Mouse (Mus musculus): ENCODE results near the gene Tmem30b.
"Not testable (repeated sequence)": the region's sequence is repeated elsewhere in the genome, so short reads cannot be mapped to it uniquely, and the experiment has no call there.

Gene Tmem30b

DNA sequence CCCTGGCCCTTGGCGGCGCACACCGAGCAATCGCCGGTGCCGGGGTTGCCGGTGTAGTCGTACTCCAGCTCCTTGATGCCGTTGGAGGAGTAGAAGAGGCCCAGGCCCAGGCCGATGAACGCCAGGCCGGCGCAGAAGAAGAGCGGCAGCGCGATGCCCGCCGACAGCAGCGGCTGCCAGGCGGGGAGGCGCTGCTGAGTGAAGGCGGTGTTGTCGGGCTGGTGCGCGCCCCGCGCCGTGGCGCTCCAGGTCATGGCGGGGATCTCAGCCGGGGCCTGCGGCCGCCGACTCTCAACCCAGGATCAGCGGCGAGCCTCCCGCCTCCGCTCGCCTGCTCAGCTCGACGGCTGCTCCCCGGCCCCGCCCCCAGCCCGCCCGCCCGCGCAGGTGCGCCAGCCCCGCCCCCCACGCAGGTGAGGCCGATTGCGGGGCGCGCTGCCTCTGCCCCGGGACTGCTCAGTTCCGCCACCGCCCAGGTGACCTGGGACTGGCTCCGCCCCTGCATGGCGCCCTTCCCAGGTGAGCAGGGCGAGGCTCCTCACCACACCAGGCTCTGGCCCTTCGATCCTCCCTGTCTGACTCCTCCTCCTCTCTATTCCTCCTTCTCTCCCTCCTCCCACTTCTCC lies at the start of gene Tmem30b:
TSS of gene Tmem30b (minus strand) at position 307 of the 626 bp plus-strand sequence.
- DNase-seq (ENCODE audit: low spot score in 2 of 2) = no peak

DNA sequence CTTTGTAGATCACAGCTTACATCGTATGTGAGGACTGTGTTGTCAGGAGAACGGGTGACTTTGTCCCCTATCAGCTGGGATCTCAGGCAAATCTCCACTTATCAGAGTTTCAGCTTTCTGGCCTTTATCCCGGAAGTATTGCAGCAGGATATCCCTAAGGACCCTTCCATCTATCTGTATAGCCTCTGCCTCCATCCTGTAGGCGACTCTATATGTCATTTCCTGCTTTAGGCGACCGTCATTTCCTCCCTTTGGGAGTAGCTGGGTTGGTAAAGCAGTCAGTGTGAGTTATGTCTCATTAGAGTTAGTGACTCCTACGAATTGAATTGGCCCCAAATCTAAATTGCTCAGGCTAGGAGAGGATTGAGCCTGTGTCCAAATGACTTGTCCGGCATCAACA lies 49.0 kb upstream of the Tmem30b start:
- no peak for DNase-seq (ENCODE audit: low spot score in 2 of 2)

DNA sequence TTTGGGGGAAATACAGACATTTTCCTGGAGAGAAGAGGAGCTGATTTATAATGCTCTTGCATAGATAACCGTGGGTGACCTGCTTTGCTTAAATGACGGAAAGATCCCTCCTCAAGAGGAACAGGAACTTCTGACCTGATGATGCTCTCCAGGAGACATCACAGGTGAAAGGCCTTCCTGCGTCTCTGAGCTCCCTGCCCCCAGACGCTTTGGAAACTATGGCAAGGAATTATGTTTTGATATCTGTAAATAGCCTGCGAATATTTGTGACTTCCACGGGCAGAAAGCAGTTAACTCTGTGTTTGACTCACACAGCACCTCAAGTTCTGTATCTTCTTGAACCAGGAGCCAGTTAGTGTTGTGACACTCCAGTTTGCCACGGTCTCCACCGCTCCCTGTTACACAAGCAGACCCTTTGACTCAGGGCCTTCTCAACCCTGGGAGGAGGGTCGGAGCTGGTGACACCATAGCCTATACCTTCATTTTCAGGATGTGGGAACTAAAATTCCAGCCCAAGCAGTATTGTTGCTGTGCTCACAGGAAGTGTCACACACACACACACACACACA lies 48.1 kb upstream of the Tmem30b start:
- DNase-seq (ENCODE audit: low spot score in 2 of 2) = no peak

DNA sequence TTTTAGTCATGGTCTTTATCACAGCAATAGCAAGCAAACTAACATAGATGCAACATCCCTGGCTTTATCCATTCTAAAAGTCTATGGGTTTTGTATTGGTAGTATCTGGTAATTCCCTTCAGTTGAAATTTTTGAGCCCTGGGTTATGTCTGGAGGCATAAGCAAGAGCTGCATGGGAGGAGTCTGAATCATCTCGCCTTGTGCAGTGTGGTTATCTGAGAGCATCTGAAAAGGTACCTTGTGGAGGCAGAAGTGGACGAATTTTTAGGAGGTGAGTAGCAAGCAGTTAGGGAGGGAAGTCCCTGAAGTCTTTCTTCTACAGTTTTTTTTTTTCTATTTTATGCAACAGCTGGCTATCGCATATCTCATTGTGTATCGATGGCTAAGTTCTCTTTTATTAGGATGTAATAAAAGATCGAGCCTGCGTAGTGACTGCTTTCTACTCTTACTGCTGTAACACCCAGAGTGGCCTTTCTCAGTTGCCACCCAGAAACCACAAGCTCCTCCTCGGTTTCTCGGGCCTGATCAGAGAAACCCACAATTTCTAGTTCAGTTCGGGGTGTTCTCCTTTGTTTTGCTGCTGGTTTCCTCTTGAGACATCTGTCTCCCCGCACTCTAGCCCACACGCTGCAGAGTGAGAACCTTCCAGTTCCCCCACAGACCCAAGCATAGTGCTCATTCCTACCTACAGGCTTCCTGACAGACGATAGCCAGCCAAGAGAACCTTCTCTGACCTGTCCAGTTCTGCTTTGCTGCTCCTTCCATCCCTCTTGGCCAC lies 47.0 kb upstream of the Tmem30b start:
- DNase-seq (ENCODE audit: low spot score in 2 of 2) = peak in 1 of 2 experiments; percentile 23

DNA sequence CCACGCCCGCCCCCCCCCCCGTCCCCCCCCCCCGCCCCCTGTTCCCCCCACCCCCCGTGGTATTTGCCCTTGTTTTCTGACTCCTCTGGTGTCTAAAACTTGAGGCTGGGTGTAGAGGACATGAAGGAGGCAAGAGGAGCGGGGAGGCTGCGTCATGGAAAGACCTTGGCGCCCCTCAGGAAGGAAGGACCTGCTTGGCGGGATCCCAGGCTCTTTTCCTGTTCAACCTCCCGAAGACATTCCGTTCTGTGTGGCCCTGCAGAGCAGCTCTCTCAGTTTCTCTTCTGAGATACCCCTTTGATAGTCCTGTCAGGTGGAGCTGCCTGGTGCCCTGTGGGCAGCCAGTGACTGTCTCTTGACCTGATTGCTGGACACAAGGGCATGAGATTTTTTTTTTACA lies 45.4 kb upstream of the Tmem30b start:
- no peak for DNase-seq (ENCODE audit: low spot score in 2 of 2)

DNA sequence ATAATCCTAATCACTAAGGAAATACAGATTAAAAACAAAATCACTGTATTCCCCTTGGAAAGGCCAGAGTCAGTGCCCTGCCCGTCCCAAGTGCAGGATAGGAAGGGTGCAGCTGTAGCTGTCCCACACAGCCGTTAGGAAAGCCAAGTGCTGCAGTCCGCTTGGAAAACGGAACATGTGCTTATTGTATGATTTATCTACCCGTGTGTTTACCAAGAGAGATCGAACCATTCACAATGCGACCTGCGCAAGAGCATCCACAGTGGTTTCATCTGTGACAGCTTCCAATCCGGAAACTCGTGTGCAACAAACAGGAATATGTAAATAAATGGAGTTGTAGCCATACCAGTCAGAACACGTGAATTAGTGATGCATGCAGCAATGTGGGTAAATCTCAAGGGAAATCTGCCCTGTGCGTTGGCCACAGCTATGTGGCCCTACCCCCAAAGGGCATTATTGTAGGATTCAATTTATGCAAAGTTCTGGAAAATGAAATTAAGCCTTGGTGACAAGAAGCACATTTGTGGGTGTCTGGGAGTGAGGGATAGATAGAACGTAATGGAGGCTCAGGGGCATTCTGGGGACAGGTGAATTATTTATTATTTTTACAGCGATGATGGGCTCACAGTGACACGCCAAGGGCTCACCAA lies 44.6 kb upstream of the Tmem30b start:
- DNase-seq (ENCODE audit: low spot score in 2 of 2) = no peak

DNA sequence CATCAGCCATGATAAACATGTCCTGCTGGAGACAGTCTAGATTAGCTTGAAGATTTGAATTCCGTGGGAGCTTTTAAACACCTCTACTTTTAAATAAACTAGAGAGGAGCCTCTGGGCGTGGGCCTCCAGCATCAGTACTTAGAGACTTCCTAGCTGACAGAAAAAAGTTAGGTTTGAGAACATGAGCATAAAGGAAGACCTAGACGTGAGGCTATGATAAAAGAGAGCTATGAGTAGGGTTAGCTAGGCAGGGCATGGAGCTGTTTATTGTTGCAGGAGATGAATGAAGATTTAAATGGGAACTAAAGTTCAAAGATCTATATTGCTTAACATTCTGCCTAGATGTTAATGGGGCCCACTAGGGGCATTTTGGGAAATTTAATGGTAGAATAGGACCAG lies 41.1 kb upstream of the Tmem30b start:
- DNase-seq (ENCODE audit: low spot score in 2 of 2) = no peak

DNA sequence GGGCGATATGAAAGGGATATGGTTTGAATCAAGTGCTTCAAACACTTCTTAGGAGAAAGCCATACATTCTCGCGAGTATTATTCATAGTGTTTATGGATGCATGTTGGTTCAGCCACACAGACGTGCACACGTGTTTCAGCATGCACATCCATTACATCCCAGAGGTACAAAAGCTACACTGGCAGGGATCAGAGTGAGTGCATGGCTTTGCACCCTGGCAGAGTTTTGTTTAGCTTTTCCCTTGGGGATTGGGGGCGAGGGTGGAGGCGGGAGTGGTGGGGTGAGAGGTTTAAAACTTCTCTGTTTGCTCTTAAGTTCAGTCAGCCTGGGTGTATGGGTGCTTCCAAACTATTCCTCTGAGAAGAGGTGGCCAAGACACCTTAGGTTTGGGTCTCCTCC lies 39.7 kb upstream of the Tmem30b start:
- DNase-seq (ENCODE audit: low spot score in 2 of 2) = no peak

DNA sequence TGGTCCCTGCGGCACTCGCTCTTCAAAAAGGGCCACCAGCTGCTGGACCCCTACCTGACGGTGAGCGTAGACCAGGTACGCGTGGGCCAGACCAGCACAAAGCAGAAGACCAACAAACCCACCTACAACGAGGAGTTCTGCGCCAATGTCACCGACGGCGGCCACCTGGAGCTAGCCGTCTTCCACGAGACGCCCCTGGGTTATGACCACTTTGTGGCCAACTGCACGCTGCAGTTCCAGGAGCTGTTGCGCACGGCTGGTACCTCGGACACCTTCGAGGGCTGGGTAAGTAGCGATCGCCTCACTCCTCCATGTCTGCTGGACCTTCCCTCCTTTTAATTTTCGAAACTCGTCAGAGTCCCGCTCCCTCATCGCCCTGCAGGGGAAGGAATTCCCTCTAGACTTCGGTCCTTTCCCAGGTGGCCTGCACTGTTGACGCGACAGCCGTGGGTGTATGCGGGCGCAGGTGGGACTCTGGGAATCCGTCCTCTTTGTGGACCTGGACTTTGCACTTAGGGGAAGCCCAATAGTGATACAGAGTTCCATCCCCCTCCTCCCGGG lies 39.1 kb upstream of the Tmem30b start:
- DNase-seq (ENCODE audit: low spot score in 2 of 2) = no peak

DNA sequence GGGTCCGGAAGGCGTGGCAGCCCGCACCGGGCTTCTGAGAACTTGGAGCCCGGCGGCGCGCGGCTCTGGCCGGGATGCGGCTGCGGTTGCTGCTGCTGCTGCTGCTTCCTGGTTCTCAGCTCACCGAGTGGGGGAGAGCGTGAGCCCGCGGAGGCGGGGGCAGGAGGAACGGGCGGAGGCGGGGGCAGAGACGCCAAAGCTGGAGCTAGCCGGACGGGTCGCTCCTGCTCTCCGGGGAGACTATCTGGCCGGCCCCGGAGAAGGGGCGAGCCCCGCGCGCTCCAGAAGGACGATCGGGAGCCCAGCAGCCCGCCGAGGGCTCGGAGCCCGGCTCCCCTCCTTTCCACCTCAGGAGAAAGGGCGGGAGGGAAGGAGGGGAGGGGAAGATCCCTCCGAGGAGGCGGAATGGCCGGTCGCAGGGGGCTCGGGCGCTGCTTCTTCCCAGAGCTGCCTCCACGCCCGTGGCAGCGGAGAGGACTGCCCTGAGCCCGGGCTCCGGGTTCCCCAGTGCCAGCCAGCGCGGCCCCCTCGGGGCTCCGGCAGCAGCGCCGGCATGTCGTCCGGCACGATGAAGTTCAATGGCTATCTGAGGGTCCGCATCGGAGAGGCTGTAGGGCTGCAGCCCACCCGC lies 38.5 kb upstream of the Tmem30b start, which contains the start of gene Prkch:
TSS of gene Prkch (plus strand) at position 187 of the 631 bp plus-strand sequence.
- peak; percentile 36 to 73 for DNase-seq (ENCODE audit: low spot score in 2 of 2)

DNA sequence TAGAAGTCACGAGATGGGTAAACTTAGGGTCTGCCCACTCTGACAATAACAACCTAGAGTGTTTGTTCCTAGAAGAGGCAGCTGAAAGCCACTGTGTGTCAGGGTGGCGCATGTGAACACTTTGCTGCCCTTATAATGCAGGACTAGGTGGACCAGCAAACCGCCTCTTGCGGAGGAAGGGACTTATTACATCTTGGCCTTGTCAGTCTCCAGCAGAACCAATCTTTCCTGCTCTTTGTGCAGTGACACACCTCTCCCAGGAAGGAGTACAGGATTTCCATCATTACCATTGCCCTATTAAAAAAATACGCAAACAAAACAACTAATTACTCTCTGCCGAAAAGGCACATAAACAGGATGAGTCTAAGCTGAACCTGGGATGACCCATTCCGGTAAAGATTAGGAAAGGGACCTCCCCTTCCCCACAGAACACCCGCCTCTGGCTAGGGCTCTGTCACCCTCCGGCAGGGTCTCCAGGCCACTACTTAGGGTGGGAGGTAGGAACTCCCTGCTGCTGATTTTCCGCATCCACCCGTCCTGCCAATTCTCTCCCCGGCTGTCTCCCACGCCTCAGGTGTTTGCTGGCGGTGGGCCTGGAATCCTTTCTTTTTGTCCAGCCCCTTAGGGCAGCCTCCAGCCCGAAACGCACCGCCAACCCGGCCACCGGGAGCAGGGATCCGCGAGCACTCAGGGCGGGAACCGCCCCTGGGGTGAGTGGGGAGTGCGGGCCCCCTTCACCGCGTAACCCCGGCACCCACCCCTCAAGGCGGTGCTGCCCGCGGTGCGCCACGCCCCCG lies 37.8 kb upstream of the Tmem30b start:
- DNase-seq (ENCODE audit: low spot score in 2 of 2) = no peak

DNA sequence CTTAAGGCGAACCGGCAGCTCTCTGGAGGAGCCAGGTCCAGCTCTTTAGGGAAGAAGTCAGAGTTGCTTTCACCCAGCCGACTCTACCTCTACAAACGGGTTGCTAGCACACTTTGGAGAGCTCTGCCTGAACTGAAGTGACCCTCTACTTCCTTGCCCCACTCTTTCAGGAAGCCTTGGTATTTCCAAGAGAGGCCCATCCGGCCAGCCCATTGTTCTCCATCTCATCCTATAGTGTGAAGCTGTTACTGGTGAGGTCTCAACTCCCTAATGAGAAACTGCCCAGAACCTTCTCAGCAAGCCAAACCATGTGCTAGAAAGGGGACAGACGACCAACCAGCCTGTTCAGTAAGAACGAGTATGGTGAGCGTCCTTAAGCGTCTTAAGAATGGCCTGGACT lies 37.1 kb upstream of the Tmem30b start:
- DNase-seq (ENCODE audit: low spot score in 2 of 2) = no peak

DNA sequence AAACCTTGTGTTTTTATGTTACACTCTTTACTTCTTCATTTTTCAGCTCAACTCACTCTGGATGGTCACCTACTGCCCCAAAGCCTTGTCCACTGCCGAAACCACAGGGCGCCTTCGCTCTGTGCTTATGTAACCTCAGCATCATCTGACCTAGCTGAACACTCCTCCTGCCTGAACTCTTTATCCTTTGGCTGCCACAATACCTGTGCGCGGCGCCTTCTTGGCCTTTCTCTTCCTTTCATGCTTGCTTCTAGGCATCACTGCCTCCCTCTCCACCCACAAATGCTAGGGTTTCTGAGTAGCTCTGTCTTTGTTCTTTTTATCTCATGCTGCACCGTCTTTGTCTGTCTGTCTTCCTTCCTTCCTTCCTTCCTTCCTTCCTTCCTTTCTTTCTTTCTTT lies 34.6 kb upstream of the Tmem30b start:
- no peak for DNase-seq (ENCODE audit: low spot score in 2 of 2)

DNA sequence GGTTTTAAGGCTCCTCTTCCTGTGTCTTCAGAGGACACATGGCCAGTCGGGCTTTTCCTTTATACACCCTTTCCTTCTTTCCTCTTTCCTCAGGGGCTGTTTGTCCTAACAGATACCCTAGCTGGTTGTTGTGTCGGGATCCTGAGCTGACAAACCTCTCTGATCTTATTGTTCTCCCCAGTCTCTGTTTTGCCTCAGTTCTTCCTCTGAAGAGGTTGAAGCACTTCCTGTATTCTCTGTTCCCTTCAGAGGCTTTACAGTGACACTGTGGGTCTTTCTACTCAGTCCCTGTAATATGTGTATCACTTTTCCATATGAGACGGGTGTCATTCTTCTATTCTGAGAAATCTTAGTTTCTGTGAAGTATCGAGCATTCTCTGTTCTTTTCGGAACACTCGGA lies 31.9 kb upstream of the Tmem30b start:
- no peak for DNase-seq (ENCODE audit: low spot score in 2 of 2)

DNA sequence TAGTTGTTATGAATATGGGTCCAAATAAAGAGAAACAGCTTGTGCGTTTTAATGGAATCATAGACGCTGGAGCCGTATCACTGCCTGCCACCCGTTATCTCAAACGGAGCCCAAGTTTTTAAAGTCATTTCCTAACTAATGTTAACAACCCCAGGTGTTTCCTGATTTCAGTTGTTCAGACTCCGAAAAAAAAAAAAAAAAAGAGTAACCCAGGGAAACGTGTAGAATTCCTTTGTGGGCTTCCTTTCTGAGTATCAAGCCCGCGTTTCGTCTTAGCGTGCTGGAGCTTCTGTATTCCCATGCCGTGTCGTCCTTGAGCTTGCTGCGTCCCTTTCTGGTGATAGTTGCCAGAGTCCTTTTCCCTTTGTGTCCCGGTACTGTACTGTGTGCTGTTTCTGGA lies 28.4 kb upstream of the Tmem30b start:
- no peak for DNase-seq (ENCODE audit: low spot score in 2 of 2)

DNA sequence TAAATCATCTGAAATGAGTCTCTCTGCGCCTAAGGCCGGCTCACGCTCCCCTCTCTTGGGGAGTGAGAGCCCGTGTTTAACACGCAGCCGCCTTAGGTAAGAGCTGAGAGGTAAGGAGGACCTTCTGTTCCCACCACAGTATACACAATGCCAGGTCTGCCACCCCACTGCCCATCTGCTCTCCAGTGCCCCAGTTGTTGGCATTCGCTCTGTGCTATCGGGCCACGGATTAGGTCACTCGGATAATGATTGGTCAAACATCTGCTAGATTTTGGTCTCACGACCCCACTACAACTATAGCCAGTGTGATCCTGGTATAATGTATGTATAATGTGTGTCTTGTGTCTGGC lies 19.4 kb upstream of the Tmem30b start:
- no peak for DNase-seq (ENCODE audit: low spot score in 2 of 2)

DNA sequence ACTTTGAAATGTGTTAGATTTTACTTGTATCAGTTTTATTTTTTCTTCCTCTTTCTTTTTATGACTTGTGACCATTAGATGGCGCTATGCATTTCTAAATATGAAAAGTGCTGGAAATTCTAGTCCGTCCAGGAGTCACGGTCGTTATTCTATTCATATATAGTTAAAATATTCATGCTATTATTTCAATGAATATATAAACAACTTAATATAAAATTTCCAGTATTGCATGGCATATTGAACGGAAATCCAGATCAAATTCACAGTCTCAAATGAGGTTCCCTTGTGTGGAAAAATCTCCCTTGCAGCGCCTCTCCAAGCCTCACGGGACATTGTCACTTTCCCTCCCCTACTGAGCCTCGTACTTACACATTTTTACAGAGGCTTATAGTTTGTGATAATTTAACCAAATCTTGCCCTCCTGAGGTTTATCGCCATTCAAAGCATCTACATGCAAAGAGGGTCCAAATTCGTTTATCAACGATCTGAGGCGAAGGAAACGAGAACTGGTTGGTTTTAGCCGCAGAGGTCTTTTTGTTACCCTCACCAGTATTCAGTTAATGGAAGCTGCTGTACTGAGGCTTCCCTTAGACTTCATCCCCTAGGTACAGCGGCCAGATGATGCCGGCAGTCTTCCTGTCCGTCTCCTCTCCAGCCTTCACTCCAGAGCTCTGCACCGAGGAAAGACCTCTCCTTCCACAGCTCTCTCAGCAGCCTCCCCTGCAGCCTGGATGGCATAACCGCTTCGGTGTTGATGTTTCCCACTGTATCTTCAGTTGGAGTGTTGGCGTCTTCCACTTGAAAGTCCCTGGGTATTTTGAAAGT lies 18.8 kb upstream of the Tmem30b start:
- DNase-seq (ENCODE audit: low spot score in 2 of 2) = no peak

DNA sequence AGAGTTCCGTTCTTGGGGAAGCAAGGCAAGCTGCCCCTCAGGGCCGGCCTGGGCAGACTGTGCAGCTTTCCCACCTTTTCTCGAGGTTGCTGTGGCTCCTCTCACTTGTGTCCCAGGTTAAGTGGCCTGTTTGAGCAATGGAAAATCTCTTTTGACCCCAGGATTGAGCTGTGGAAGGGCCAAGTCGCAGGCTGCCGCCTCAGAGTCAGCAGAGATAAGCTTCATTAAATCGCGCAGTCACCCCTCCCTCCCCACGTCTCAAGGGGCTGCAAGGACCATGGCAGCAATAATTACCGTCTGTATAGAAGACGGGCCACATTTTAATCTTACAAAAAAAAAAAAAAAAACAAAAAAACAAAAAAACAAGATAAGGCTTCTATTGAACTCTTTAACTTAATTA lies 18.0 kb upstream of the Tmem30b start:
- no peak for DNase-seq (ENCODE audit: low spot score in 2 of 2)

DNA sequence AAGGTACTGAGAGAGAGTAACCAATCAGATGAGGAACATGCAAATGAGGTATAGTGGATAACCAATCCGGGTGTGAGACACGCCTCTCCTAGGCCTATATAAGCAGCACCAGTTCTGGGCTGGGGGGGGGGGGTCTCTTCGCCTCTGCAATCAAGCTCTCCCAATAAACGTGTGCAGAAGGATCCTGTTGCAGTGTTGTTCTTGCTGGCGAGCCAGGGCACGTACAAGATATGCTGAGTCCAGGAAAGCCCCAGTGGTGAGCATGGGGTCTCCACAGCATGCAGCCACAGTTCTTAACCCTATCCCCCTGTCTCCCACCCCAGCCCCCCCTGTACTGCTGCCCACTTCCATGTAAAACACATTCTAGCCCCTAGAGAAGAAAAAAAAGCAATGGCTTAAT lies 16.9 kb upstream of the Tmem30b start:
- DNase-seq (ENCODE audit: low spot score in 2 of 2) = not testable (repeated sequence)

DNA sequence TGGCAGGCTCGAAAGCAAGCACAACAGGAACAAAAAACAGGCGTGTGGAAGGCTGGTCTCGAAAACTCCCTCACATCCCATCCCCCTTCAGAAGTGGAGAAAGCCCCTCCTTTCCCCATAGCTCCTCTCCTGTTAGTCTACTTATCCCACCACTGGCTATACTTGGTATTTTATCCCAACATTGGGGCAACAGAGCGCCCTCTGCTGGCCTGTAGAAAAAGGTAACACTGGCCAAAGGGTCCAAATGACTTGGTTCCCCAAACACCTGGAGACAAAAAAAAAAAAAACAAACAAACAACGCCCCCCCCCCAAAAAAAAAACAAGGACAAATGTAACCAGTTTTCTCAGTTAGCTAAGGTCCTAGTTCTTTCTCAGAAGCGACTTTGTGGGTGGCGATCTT lies 13.9 kb upstream of the Tmem30b start:
- no peak for DNase-seq (ENCODE audit: low spot score in 2 of 2)

All from spleen, postnatal 10 days (tissue).